Mouse (Mus musculus) right cerebral cortex, postnatal 14 days (tissue): ENCODE measurements around the gene Rps19.
A peak's percentile ranks its signal among the peaks of the same experiment; 100 is the strongest.
"Not testable (repeated sequence)": the region's sequence is repeated elsewhere in the genome, so short reads cannot be mapped to it uniquely, and the experiment has no call there.

Experiments
- DNase-seq: peaks from one replicate; pipeline ENCODE4 v3.0.0; 2022

The Rps19 gene

GRCm38 (mm10) chr7:24877588-24877987 lies 6.6 kb upstream of the Rps19 start:
- no peak for DNase-seq

- DNase-seq = no peak
These were observed 4.6 kb upstream of the Rps19 start for GRCm38 (mm10) chr7:24879620-24880019.

- DNase-seq = no peak
These were observed 1.6 kb upstream of the Rps19 start for GRCm38 (mm10) chr7:24882416-24883199.

- no peak for DNase-seq
These were observed 621 bp downstream of the Rps19 start for GRCm38 (mm10) chr7:24884693-24885291.

GRCm38 (mm10) chr7:24885468-24886307 lies 1.5 kb downstream of the Rps19 start:
- no peak for DNase-seq

GRCm38 (mm10) chr7:24886308-24886633 lies 2.1 kb downstream of the Rps19 start:
- no peak for DNase-seq

- no peak for DNase-seq
These were observed 2.9 kb downstream of the Rps19 start for GRCm38 (mm10) chr7:24887096-24887495.

- no peak for DNase-seq
These were observed 5.5 kb downstream of the Rps19 start for GRCm38 (mm10) chr7:24889431-24890220.

- peak; percentile 58 for DNase-seq
These were observed 6.4 kb downstream of the Rps19 start for GRCm38 (mm10) chr7:24890281-24891216.

GRCm38 (mm10) chr7:24891241-24892124 lies 7.3 kb downstream of the Rps19 start:
- DNase-seq = no peak

- DNase-seq = no peak
These were observed 8.0 kb downstream of the Rps19 start for GRCm38 (mm10) chr7:24892125-24892583.

- DNase-seq = not testable (repeated sequence)
These were observed 11.6 kb downstream of the Rps19 start for GRCm38 (mm10) chr7:24895749-24896148.

- no peak for DNase-seq
These were observed 12.1 kb downstream of the Rps19 start for GRCm38 (mm10) chr7:24896269-24896668.

- DNase-seq = no peak
These were observed 13.1 kb downstream of the Rps19 start, which contains the start of gene Cd79a for GRCm38 (mm10) chr7:24897224-24897623. Gene Cd79a, plus strand, starts transcription at chr7:24897381.

- DNase-seq = no peak
These were observed 13.8 kb downstream of the Rps19 start for GRCm38 (mm10) chr7:24897959-24898358.

- no peak for DNase-seq
These were observed 16.9 kb downstream of the Rps19 start for GRCm38 (mm10) chr7:24901114-24901513.

- no peak for DNase-seq
These were observed 17.7 kb downstream of the Rps19 start for GRCm38 (mm10) chr7:24901842-24902241.

- no peak for DNase-seq
These were observed 18.1 kb downstream of the Rps19 start for GRCm38 (mm10) chr7:24902264-24902629.

- peak; percentile 46 for DNase-seq
These were observed 18.7 kb downstream of the Rps19 start, which contains the start of gene Arhgef1 for GRCm38 (mm10) chr7:24902630-24903443. Gene Arhgef1, plus strand, starts transcription at chr7:24902912.

GRCm38 (mm10) chr7:24903444-24903825 lies 19.3 kb downstream of the Rps19 start:
- DNase-seq = no peak
